Mouse (Mus musculus) olfactory bulb, adult 2 months (tissue): ENCODE results near the gene Dpm2.

ENCODE experiments used
- CTCF ChIP-seq: fragments of 200-500 bp; IDR thresholded peaks from 2 replicates; pipeline ENCODE4 v1.5.1; 2012; ENCODE audit warnings: low read depth, mild to moderate bottlenecking, low read length, moderate library complexity; ENCODE audit not compliant: insufficient read depth
- POLR2A ChIP-seq: fragments of 200-500 bp; IDR thresholded peaks from 2 replicates; pipeline ENCODE4 v1.6.1; 2012; ENCODE audit warnings: mild to moderate bottlenecking, low read depth, low read length, moderate library complexity; ENCODE audit not compliant: insufficient read depth

DNA sequence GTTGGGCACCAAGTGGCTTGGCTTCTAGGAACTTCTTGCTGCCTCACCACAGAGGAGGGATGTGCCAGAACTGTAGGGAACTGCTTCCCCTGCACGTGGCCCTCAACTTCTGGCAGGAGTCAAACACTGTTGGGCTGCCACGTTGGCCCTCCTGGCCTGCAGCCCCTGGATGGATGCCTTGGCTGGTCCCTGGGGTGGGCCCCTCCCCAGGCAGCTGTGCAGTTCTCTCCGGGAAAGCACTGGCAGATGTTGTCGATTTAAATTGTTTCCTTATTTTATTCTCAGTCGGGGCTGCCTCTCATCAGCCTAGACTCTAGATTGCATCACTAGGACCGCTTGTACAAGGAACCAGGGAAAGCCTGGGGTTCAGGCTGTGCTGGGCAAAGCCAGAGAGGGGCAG is 20.9 kb upstream of the Dpm2 start:
- TF ChIP-seq POLR2A (no peak), CTCF (no peak)
